Mouse (Mus musculus): ENCODE data around the gene Acaa1a.

GRCm38 (mm10) chr9:119361416-119361815 lies 21.9 kb downstream of the Acaa1a start:
- TF ChIP-seq CTCF (IDR thresholded peaks at IDR 0.05; ENCODE audit: extremely low read depth, insufficient read depth, insufficient read length, insufficient replicate concordance) (no peak), POLR2A (IDR thresholded peaks at IDR 0.05; ENCODE audit: low read depth, low read length) (no peak)

Data from spleen, adult 2 months (tissue).